Mouse (Mus musculus) urinary bladder, adult 2 months (tissue): ENCODE results near the gene Phf11a. TPM values are rescaled to one million over a fixed set of nuclear protein-coding genes. Genes with fewer than 3 reads are reported as not detected.
"Not testable (repeated sequence)": the region's sequence is repeated elsewhere in the genome, so short reads cannot be mapped to it uniquely, and the experiment has no call there.

Experiments used
- DNase-seq: peaks from one replicate; pipeline ENCODE4 v3.0.0; 2022; ENCODE audit warnings: low spot score
- polyA plus RNA-seq: library from polyadenylated mRNA; depleted of rRNA; stranded (reverse); fragments of >200 nt; gene quantifications from 2 replicates; pipeline ENCODE4 v1.2.3, GENCODE M21; 2012; rRNA removed

Phf11a gene
- polyA plus RNA-seq: 1.4 and 1.6 TPM in 2 replicates

- not testable (repeated sequence) for DNase-seq
Measured at GRCm38 (mm10) chr14:59297391-59297790, at the start of gene Phf11a. Phf11a (minus strand) TSS chr14:59297522.

- not testable (repeated sequence) for DNase-seq
Measured at GRCm38 (mm10) chr14:59341189-59341588, 43.9 kb upstream of the Phf11a start, which contains the start of gene Phf11b. Phf11b (minus strand) TSS chr14:59341351.

DNA sequence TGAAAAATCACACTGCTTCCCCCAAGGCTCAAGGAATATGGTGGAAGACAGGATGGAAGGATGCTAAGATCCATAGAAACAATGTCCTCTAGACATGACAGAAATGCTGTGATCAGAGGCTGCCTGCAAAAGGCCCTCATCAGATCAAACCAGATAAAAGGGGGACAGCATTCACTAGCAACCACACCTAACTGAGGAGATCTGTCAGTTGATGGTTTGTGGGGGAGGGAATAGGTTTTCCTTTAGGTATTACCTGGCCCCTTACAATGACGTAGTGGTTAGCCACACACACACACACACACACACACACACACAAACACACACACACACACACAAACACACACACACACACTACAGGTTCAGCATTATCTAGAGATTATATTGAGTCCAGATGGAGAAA, 42.2 kb upstream of the Phf11a start:
- no peak for DNase-seq

- not testable (repeated sequence) for DNase-seq
Measured at GRCm38 (mm10) chr14:59336056-59336455, 38.7 kb upstream of the Phf11a start.

DNA sequence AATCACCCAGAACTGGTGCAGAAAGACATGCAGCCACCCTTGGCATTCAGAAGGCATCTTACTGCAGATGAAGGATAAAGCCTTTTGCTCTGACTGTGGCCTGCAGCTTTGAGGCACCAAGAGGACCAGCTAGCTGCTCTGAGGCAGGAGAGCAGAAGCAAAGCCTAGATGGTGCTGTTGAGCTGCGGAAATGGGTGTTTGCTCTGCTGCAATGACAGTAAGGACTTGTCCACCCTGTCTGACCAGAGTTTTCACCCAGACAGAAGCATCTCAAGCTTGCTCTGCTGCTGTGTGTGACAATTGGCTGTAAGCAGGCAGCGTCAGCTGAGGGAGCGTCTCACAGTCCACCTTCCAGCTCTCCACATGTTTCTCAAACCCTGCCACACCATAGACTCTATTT, 33.2 kb upstream of the Phf11a start:
- peak; percentile 27 for DNase-seq

- DNase-seq: not testable (repeated sequence)
Measured at GRCm38 (mm10) chr14:59319970-59320369, 22.6 kb upstream of the Phf11a start.

DNA sequence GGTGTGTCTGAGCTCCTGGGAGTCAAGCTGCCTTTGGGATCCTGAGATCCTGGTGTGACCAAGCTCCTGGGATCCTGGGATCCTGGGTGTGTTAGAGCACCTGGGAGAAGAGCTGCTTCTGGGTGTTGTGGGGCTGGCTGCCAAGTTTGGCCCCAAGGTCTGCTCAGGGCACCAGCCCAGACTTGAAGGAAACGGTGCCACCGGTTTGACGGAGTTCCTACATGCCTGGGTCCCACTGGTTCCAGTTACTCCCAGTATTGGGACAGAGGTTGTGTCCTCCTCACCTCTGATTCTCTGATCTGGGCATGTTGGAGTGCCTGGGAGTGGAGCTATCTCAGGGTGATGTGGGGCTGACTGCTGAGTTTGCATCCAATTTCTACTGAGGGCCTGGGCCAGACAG, 21.7 kb upstream of the Phf11a start:
- peak; percentile 33 for DNase-seq

DNA sequence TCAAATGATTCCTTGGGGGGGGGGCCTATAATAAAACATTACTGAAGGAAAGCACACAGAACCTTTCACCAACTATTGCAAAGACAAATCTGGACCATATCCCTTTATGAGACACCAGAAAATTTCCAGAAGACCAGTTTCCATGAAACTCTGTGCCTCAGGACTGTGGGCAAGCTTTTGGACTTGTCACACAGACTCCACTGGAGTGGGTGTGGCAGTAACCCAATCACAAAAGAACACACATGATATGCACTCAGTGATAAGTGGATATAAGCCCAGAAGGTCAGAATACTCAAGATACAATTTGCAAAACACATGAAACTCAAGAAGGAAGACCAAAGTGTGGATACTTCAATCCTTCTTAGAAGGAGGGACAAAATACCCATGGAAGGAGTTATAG, 5.6 kb downstream of the Phf11a start:
- not testable (repeated sequence) for DNase-seq

GRCm38 (mm10) chr14:59274961-59275360, 22.4 kb downstream of the Phf11a start:
- DNase-seq: peak; percentile 39

- no peak for DNase-seq
Measured at GRCm38 (mm10) chr14:59260056-59260455, 37.3 kb downstream of the Phf11a start, which contains the start of gene Gm6904. Gm6904 (minus strand) TSS chr14:59260216.

DNA sequence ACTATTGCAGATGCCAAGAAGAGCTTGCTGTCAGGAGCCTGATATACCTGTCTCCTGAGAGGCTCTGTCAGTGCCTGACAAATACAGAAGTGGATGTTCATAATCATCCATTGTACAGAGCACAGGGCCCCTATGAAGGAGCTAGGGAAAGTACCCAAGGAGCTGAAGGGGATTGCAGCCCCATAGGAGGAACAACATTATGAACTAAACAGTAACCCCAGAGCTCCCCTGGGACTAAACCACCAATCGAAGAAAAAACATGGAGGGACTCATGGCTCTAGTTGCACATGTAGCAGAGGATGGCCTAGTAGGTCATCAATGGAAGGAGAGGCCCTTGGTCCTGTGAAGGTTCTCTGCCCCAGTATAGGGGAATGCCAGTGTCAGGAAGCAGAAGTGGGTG, 41.5 kb downstream of the Phf11a start:
- DNase-seq: not testable (repeated sequence)

DNA sequence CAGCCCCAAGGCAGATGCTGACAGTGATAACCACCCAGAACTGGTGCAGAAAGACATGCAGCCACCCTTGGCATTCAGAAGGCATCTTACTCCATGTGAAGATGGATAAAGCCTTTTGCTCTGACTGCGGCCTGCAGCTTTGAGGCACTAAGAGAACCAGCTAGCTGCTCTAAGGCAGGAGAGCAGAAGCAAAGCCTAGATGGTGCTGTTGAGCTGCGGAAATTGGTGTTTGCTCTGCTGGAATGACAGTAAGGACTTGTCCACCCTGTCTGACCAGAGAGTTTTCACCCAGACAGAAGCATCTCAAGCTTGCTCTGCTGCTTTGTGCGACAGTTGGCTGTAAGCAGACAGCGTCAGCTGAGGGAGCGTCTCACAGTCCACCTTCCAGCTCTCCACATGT, 47.0 kb downstream of the Phf11a start:
- not testable (repeated sequence) for DNase-seq

DNA sequence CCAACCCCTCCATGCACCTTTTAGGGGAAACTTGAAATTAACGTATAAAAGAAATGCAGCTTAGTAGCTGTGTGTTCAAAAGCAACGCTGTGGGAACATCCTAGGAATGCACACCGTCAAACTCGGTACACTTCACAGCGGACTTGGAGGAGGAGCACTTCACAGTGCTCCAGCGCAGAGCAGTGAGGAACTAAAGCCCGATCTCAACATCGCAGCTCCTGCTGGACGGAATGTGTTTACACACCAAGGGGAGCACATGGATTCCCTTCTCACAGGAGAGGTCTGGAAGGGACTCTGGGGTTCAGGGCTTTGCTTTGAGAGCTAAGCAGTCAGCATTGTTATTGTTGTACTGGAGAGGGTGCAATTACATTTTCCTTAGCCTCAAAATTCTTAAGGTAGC, 63.7 kb downstream of the Phf11a start:
- no peak for DNase-seq

DNA sequence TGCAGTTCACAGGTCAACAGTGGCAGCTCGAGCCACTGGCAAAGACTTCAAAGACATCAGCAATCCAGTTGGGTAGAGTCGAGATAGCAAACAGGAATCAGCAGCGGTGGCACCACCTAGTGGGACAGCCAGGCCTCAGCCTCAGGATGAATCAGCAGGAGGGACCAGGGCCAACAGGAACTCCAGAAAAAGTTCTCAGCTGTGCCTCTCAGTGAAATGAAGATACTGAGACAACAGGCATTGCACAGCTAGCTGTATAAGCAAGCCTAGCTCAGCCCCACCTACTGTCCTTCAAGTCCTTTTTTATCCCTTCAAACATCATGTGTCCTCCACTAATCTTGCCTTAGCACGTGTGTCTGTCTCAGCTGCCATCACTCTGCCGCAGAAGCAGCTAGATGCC, 65.3 kb downstream of the Phf11a start:
- no peak for DNase-seq

GRCm38 (mm10) chr14:59230331-59230966, 66.9 kb downstream of the Phf11a start:
- no peak for DNase-seq

DNA sequence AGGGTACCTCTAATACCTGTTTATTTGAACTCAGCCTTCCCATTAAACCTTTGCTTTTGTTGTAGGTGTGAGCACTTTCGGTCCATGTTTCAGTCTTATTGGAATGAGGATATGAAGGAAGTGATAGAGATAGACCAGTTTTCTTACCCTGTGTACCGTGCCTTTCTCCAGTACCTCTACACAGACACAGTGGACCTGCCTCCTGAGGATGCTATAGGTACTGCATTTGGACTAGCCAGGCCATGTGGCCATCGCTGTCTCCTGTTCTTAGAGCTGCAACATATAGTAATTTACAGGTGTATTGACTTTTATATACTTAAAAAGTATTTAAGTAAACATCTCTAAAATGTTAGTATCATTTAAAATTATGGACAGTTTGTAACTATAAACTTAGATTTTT, 67.5 kb downstream of the Phf11a start:
- DNase-seq: no peak

Other genes starting within 250 kb of the Phf11a start
- gene 1700129C05Rik, start 154.6 kb downstream of the Phf11a start, polyA plus RNA-seq: not detected in 2 replicates
- not detected in 2 replicates for gene Gm5142, start 118.8 kb downstream of the Phf11a start, polyA plus RNA-seq
- gene Rcbtb1, start 96.3 kb downstream of the Phf11a start, polyA plus RNA-seq: 26.7 and 27.7 TPM in 2 replicates
- 0.60 and 0.98 TPM in 2 replicates for gene Gm6904, start 37.3 kb downstream of the Phf11a start, polyA plus RNA-seq
- gene Phf11b, start 43.8 kb upstream of the Phf11a start, polyA plus RNA-seq: 3.1 and 3.7 TPM in 2 replicates
- gene Phf11d, start 67.9 kb upstream of the Phf11a start, polyA plus RNA-seq: 20.0 and 21.8 TPM in 2 replicates
- 1.9 and 2.5 TPM in 2 replicates for gene Phf11c, start 97.9 kb upstream of the Phf11a start, polyA plus RNA-seq
- 6.4 and 7.1 TPM in 2 replicates for gene Setdb2, start 143.4 kb upstream of the Phf11a start, polyA plus RNA-seq
- gene Cab39l, start 143.4 kb upstream of the Phf11a start, polyA plus RNA-seq: 59.8 and 60.7 TPM in 2 replicates